Comparison of ENCODE assay signal across 11 mouse cellular contexts in the genomic region with DNA sequence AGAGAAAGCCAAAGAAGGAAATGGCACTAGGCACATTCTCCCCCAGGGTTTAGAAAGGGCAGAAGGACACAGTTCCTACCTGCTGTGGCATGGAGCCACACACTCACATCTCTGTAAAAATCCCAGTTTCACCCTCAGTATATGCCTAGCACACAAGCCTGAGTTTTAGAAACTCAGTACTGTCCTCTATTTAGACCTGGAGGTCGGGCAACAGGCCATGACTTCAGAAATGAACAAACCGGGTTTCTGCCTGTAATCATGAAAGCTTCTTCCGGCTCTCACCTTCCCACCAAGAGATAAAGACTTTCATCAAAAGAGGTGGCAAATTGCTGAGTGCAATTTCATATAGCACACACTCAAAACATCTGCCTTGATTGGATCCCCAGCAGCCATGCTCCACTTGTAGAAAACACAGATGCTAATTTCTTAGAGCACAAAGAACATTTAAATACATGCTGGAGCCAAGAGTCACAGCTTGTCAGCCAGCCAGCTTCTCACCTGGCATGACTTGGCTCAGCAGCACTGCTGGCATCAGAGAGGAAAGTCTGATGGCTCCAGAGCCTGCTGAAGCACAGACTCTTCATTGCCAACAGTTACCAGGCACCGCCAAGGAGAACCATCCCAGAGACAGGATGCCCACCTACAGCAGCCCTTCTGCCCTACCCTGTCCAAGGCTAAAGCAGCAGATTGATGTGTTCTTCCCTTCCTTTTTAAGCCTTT.
DNase-seq lines count a peak whose midpoint lies in the region; ATAC-seq and TF ChIP-seq lines count a peak whose summit lies in the region.
"Had no signal": no experiment of that assay in that cellular context is flagged by ENCODE, and none has a peak within 500 bp of the region (broad histone marks: within the 10 kb centered on the region; RNA-seq: fewer than 3 reads in every experiment).

No protein-coding gene starts in this region.

- no peak for TF ChIP-seq CTCF in liver, postnatal 0 days (IDR thresholded peaks at IDR 0.05; ENCODE audit: low read depth)

- H3K4me1 ChIP-seq in hindbrain, embryonic 14.5 days (replicated peaks; ENCODE audit: control insufficient read depth, insufficient read depth, low read length), result no peaks in the 10 kb centered on the region
- no peaks in the 10 kb centered on the region for H3K4me1 ChIP-seq in hindbrain, embryonic 11.5 days (replicated peaks; ENCODE audit: control insufficient read depth, insufficient read depth, low read length)
- H3K4me1 ChIP-seq in liver, postnatal 0 days (ENCODE audit: insufficient read depth), result no peaks in the 10 kb centered on the region
- H3K4me1 ChIP-seq: heart, embryonic 13.5 days; lung, embryonic 15.5 days had no signal

- 83% methylated on average over 4 of the region's 4 CpGs for WGBS in hindbrain, embryonic 14.5 days
- 88% methylated on average over 4 of the region's 4 CpGs for WGBS in hindbrain, embryonic 11.5 days
- 69% methylated on average over 4 of the region's 4 CpGs for WGBS in liver, postnatal 0 days (ENCODE audit: insufficient replicate concordance)

- no peak for TF ChIP-seq EP300 in liver, postnatal 0 days (IDR thresholded peaks at IDR 0.05; ENCODE audit: low read depth)

- peak; percentile 14; the same call in 1 of the 2 replicates for ATAC-seq in hindbrain, embryonic 14.5 days (ENCODE audit: low FRiP score)
- ATAC-seq in hindbrain, embryonic 11.5 days (ENCODE audit: low FRiP score), result no peak
- ATAC-seq in liver, postnatal 0 days, result no peak

- no peaks in the 10 kb centered on the region for H3K9me3 ChIP-seq in hindbrain, embryonic 14.5 days (ENCODE audit: control insufficient read depth, low read length)
- no peaks in the 10 kb centered on the region for H3K9me3 ChIP-seq in hindbrain, embryonic 11.5 days (ENCODE audit: control insufficient read depth, low read length)
- H3K9me3 ChIP-seq in liver, postnatal 0 days (ENCODE audit: low read length), result no peaks in the 10 kb centered on the region
- H3K9me3 ChIP-seq: heart, embryonic 13.5 days; lung, embryonic 15.5 days had no signal

- H3K4me3 ChIP-seq in hindbrain, embryonic 14.5 days (replicated peaks; ENCODE audit: low read length), result no peak overlapping the region
- H3K4me3 ChIP-seq in hindbrain, embryonic 11.5 days (ENCODE audit: low read depth, low read length), result no peak overlapping the region
- no peak overlapping the region for H3K4me3 ChIP-seq in liver, postnatal 0 days (ENCODE audit: low read depth, low read length)
- H3K4me3 ChIP-seq: heart, embryonic 13.5 days; lung, embryonic 15.5 days had no signal

- no peak for DNase-seq in hindbrain, embryonic 14.5 days (ENCODE audit: low spot score)
- no peak for DNase-seq in hindbrain, embryonic 11.5 days (ENCODE audit: low spot score)
- peak; percentile 5 for DNase-seq in ovary, postnatal 36 days (ENCODE audit: low spot score)
- DNase-seq in ovary, adult 18-20 months (ENCODE audit: low spot score), result no peak
- DNase-seq in kidney, postnatal 14 days, result peak; percentile 10
- no peak for DNase-seq in liver, postnatal 0 days
- no peak for DNase-seq in adrenal gland, postnatal 14 days
- no peak for DNase-seq in embryo, embryonic 11 days
- DNase-seq: thymus, adult 18-20 months had no signal

- H3K9ac ChIP-seq in hindbrain, embryonic 14.5 days, result no peak overlapping the region
- no peak overlapping the region for H3K9ac ChIP-seq in hindbrain, embryonic 11.5 days (ENCODE audit: low read depth, low read length)
- no peak overlapping the region for H3K9ac ChIP-seq in liver, postnatal 0 days (replicated peaks)
- H3K9ac ChIP-seq: heart, embryonic 13.5 days; lung, embryonic 15.5 days had no signal

- H3K36me3 ChIP-seq in hindbrain, embryonic 14.5 days (replicated peaks; ENCODE audit: control insufficient read depth, insufficient read depth), result no peaks in the 10 kb centered on the region
- H3K36me3 ChIP-seq in hindbrain, embryonic 11.5 days (ENCODE audit: control insufficient read depth, insufficient read depth, low read length), result no peaks in the 10 kb centered on the region
- no peaks in the 10 kb centered on the region for H3K36me3 ChIP-seq in liver, postnatal 0 days (replicated peaks; ENCODE audit: insufficient read depth, low read length)
- H3K36me3 ChIP-seq: heart, embryonic 13.5 days; lung, embryonic 15.5 days had no signal

- no peak overlapping the region for H3K27ac ChIP-seq in hindbrain, embryonic 14.5 days
- no peak overlapping the region for H3K27ac ChIP-seq in hindbrain, embryonic 11.5 days (ENCODE audit: low read depth, low read length)
- H3K27ac ChIP-seq in liver, postnatal 0 days (ENCODE audit: low read depth), result no peak overlapping the region
- H3K27ac ChIP-seq: heart, embryonic 13.5 days; lung, embryonic 15.5 days had no signal

- H3K27me3 ChIP-seq in hindbrain, embryonic 14.5 days (ENCODE audit: control insufficient read depth, insufficient read depth, low read length), result no peaks in the 10 kb centered on the region
- H3K27me3 ChIP-seq in hindbrain, embryonic 11.5 days (ENCODE audit: control insufficient read depth, insufficient read depth, low read length), result no peaks in the 10 kb centered on the region
- H3K27me3 ChIP-seq in liver, postnatal 0 days (ENCODE audit: insufficient read depth, low read length), result no peaks in the 10 kb centered on the region
- H3K27me3 ChIP-seq: heart, embryonic 13.5 days; lung, embryonic 15.5 days had no signal

- no peak overlapping the region for H3K4me2 ChIP-seq in hindbrain, embryonic 14.5 days (replicated peaks)
- H3K4me2 ChIP-seq in hindbrain, embryonic 11.5 days (replicated peaks; ENCODE audit: low read depth, low read length), result no peak overlapping the region
- H3K4me2 ChIP-seq in liver, postnatal 0 days (ENCODE audit: low read depth, low read length), result no peak overlapping the region
- H3K4me2 ChIP-seq: heart, embryonic 13.5 days; lung, embryonic 15.5 days had no signal

Comparison
In these comparisons a context has a peak if more than half of its experiments do, and no peak if none do; other contexts are left out.
1. DNase-seq: peak in ovary, postnatal 36 days (single experiment) and kidney, postnatal 14 days (single experiment); none in hindbrain, embryonic 14.5 days (single experiment), hindbrain, embryonic 11.5 days (single experiment), ovary, adult 18-20 months (single experiment), liver, postnatal 0 days (single experiment), adrenal gland, postnatal 14 days (single experiment) and embryo, embryonic 11 days (single experiment).